Comparison of ENCODE assay signal across 25 mouse cellular contexts in genomic region chr15:77146942-77147341, GRCm38 (mm10).
"Had no signal": no experiment of that assay in that cellular context is flagged by ENCODE, and none has a peak within 500 bp of the region (broad histone marks: within the 10 kb centered on the region; RNA-seq: fewer than 3 reads in every experiment).

No protein-coding gene starts in this region.

- H3K9ac ChIP-seq: forebrain, postnatal 0 days; heart, embryonic 13.5 days; heart, embryonic 15.5 days; hindbrain, embryonic 15.5 days; kidney, embryonic 15.5 days; limb, embryonic 13.5 days; limb, embryonic 15.5 days had no signal

- H3K36me3 ChIP-seq: heart, embryonic 15.5 days; hindbrain, embryonic 15.5 days; kidney, embryonic 15.5 days; limb, embryonic 13.5 days; limb, embryonic 15.5 days had no signal

- H3K27ac ChIP-seq: heart, adult 2 months; heart, embryonic 13.5 days; heart, embryonic 15.5 days; hindbrain, embryonic 15.5 days; hindbrain, postnatal 0 days; kidney, embryonic 15.5 days; kidney, postnatal 0 days; limb, embryonic 13.5 days; limb, embryonic 15.5 days had no signal

- H3K27me3 ChIP-seq: heart, embryonic 13.5 days; heart, embryonic 15.5 days; hindbrain, embryonic 15.5 days; kidney, embryonic 15.5 days; limb, embryonic 13.5 days; limb, embryonic 15.5 days had no signal

- ATAC-seq: forebrain, postnatal 0 days; hindbrain, postnatal 0 days; intestine, embryonic 16.5 days had no signal

- H3K4me3 ChIP-seq: heart, adult 2 months; heart, embryonic 13.5 days; heart, embryonic 15.5 days; hindbrain, embryonic 15.5 days; kidney, embryonic 15.5 days; limb, embryonic 13.5 days; limb, embryonic 15.5 days had no signal

- DNase-seq: forebrain, postnatal 0 days; gastrocnemius, postnatal 14 days; gastrocnemius, postnatal 36 days; heart, adult 11 months; heart, adult 2 months; heart, postnatal 14 days; heart, postnatal 36 days; kidney, adult 11 months; kidney, adult 2 months; kidney, adult 9 months; kidney, postnatal 14 days; kidney, postnatal 36 days; layer of hippocampus, adult 9-11 months; layer of hippocampus, postnatal 36 days; left cerebral cortex, postnatal 4 days had no signal

- H3K9me3 ChIP-seq: heart, embryonic 13.5 days; heart, embryonic 15.5 days; hindbrain, embryonic 15.5 days; kidney, embryonic 15.5 days; limb, embryonic 13.5 days; limb, embryonic 15.5 days had no signal

- H3K4me2 ChIP-seq: heart, embryonic 11.5 days; heart, embryonic 13.5 days; heart, embryonic 15.5 days; hindbrain, embryonic 15.5 days; kidney, embryonic 15.5 days; limb, embryonic 13.5 days; limb, embryonic 15.5 days had no signal
